Mouse (Mus musculus) CH12.LX (cell line): ENCODE measurements at regions not wholly inside any gene's neighbourhood (a gene's known extent, or its start where the extent isn't known, plus 50 kb on each side); places are given as distances from the start of the nearest gene placed in this dataset.

Source experiments
- DNase-seq: peaks from one replicate; pipeline ENCODE4 v3.0.0-alpha.2; 2013; ENCODE audit errors: extremely low read depth
- H3K27ac ChIP-seq: 2 replicates; pipeline ENCODE4 v1.5.1; 2012; ENCODE audit warnings: low read depth, mild to moderate bottlenecking, control low read depth, moderate library complexity; ENCODE audit not compliant: insufficient read depth
- H3K27me3 ChIP-seq: replicated peaks from 2 replicates; pipeline ENCODE3; 2012; ENCODE audit warnings: inconsistent platforms
- H3K36me3 ChIP-seq, 2 experiments: replicated peaks in 1 of 2; 2 replicates each; pipeline versions ENCODE3 to v1.6.1; 2012; ENCODE audit warnings: inconsistent platforms in 1 of 2, low read length in 1 of 2, mild to moderate bottlenecking in 1 of 2, mixed read lengths in 1 of 2, moderate library complexity in 1 of 2; ENCODE audit not compliant: control insufficient read depth in 1 of 2, insufficient read depth in 1 of 2
- H3K4me1 ChIP-seq, 2 experiments: 2 replicates each; pipeline ENCODE4 v1.6.1; 2012; ENCODE audit warnings: inconsistent platforms in 1 of 2, moderate library complexity in 1 of 2; ENCODE audit not compliant: insufficient read depth in 2 of 2, control insufficient read depth in 1 of 2
- H3K4me2 ChIP-seq: 2 replicates; pipeline ENCODE4 v1.6.1; 2012; ENCODE audit warnings: low read depth, mild to moderate bottlenecking, control low read depth; ENCODE audit not compliant: poor library complexity, insufficient read depth, severe bottlenecking
- H3K4me3 ChIP-seq, 3 experiments: fragments of 150-350 bp in 1 of 3; sonication (generic) in 1 of 3; replicated peaks in 1 of 3; 2 replicates each; pipeline versions ENCODE3 to v1.5.1; 2011 to 2012; ENCODE audit warnings: low read depth in 2 of 3, low read length in 2 of 3, mild to moderate bottlenecking in 2 of 3, moderate library complexity in 2 of 3, control low read depth in 1 of 3, improper control_type of control experiment in 1 of 3, inconsistent platforms in 1 of 3, mixed read lengths in 1 of 3; ENCODE audit not compliant: poor library complexity in 1 of 3
- H3K79me2 ChIP-seq: replicated peaks from 2 replicates; pipeline ENCODE4 v1.6.1; 2012; ENCODE audit warnings: mild to moderate bottlenecking, moderate library complexity; ENCODE audit not compliant: control insufficient read depth, poor library complexity, insufficient read depth, severe bottlenecking; ENCODE audit errors: extremely low read depth
- H3K9ac ChIP-seq: 2 replicates; pipeline ENCODE4 v1.6.1; 2012; ENCODE audit warnings: low read depth, mild to moderate bottlenecking, control low read depth, moderate library complexity; ENCODE audit not compliant: insufficient read depth
- H3K9me3 ChIP-seq: replicated peaks from 2 replicates; pipeline ENCODE3; 2012; ENCODE audit warnings: low read length, inconsistent platforms, mixed read lengths
- BHLHE40 ChIP-seq: IDR thresholded peaks from 2 replicates; pipeline ENCODE4 v1.6.1; 2011; ENCODE audit warnings: mild to moderate bottlenecking, low read depth, low read length, improper control_type of control experiment
- CHD1 ChIP-seq: IDR thresholded peaks from 2 replicates; pipeline ENCODE4 v1.6.1; 2012; ENCODE audit warnings: low read depth, low read length, improper control_type of control experiment, inconsistent platforms
- CHD2 ChIP-seq: IDR thresholded peaks from 2 replicates; pipeline ENCODE4 v1.6.1; 2011; ENCODE audit warnings: low read length, improper control_type of control experiment
- HCFC1 ChIP-seq: IDR thresholded peaks from 2 replicates; pipeline ENCODE4 v1.6.1; 2012; ENCODE audit warnings: low read depth, mild to moderate bottlenecking, inconsistent platforms, low read length, improper control_type of control experiment
- IRF4 ChIP-seq: IDR thresholded peaks from 2 replicates; pipeline ENCODE4 v1.6.1; 2014; ENCODE audit warnings: low read depth, mild to moderate bottlenecking, inconsistent platforms, low read length, improper control_type of control experiment
- MAFK ChIP-seq: IDR thresholded peaks from 2 replicates; pipeline ENCODE4 v1.6.1; 2011; ENCODE audit warnings: low read length, improper control_type of control experiment; ENCODE audit not compliant: insufficient replicate concordance
- MAX ChIP-seq: IDR thresholded peaks from 2 replicates; pipeline ENCODE4 v1.6.1; 2011; ENCODE audit warnings: low read length, improper control_type of control experiment
- MAZ ChIP-seq: IDR thresholded peaks from 2 replicates; pipeline ENCODE4 v1.6.1; 2012; ENCODE audit warnings: low read depth, mild to moderate bottlenecking, inconsistent platforms, low read length, improper control_type of control experiment, moderate library complexity
- MEF2A ChIP-seq: IDR thresholded peaks from 2 replicates; pipeline ENCODE4 v1.6.1; 2014; ENCODE audit warnings: low read depth, mild to moderate bottlenecking, inconsistent platforms, low read length, improper control_type of control experiment, borderline replicate concordance
- NELFE ChIP-seq: IDR thresholded peaks from 2 replicates; pipeline ENCODE4 v1.6.1; 2011; ENCODE audit warnings: low read depth, low read length, improper control_type of control experiment
- PAX5 ChIP-seq: IDR thresholded peaks from 2 replicates; pipeline ENCODE4 v1.6.1; 2012; ENCODE audit warnings: low read length, inconsistent platforms, mixed read lengths
- POLR2AphosphoS2 ChIP-seq: IDR thresholded peaks from 2 replicates; pipeline ENCODE4 v1.6.1; 2011; ENCODE audit warnings: low read depth, low read length, improper control_type of control experiment
- RAD21 ChIP-seq: IDR thresholded peaks from 2 replicates; pipeline ENCODE4 v1.6.1; 2011; ENCODE audit warnings: low read depth, mild to moderate bottlenecking, low read length, improper control_type of control experiment, moderate library complexity
- SIN3A ChIP-seq: IDR thresholded peaks from 2 replicates; pipeline ENCODE4 v1.6.1; 2012; ENCODE audit warnings: low read length, improper control_type of control experiment, inconsistent platforms
- USF2 ChIP-seq: conservative IDR thresholded peaks from 2 replicates; pipeline ENCODE4 v1.6.1; 2011; ENCODE audit warnings: low read depth, low read length, improper control_type of control experiment
- ZC3H11A ChIP-seq: IDR thresholded peaks from 2 replicates; pipeline ENCODE4 v1.6.1; 2012; ENCODE audit warnings: low read depth, mild to moderate bottlenecking, inconsistent platforms, low read length, improper control_type of control experiment
- ZMIZ1 ChIP-seq: IDR thresholded peaks from 2 replicates; pipeline ENCODE4 v1.6.1; 2012; ENCODE audit warnings: low read depth, mild to moderate bottlenecking, inconsistent platforms, low read length, improper control_type of control experiment
- dilution Hi-C: fragments of 300-500 bp; cut with MboI; formaldehyde crosslinking; loops from 2 replicates; pipeline ENCODE4 v1.14.3; 2020; ENCODE audit warnings: low sequenced_read_pairs; ENCODE audit not compliant: extremely low pct_unique_long_range_greater_than_20kb, extremely low pct_ligation_motif_present
- in situ Hi-C: fragments of 300-500 bp; cut with MboI; formaldehyde crosslinking; loops from 3 replicates; pipeline ENCODE4 v1.14.3; 2019; ENCODE audit warnings: low sequenced_read_pairs, low pct_ligation_motif_present, low pct_unique_long_range_greater_than_20kb, mixed read lengths

DNA sequence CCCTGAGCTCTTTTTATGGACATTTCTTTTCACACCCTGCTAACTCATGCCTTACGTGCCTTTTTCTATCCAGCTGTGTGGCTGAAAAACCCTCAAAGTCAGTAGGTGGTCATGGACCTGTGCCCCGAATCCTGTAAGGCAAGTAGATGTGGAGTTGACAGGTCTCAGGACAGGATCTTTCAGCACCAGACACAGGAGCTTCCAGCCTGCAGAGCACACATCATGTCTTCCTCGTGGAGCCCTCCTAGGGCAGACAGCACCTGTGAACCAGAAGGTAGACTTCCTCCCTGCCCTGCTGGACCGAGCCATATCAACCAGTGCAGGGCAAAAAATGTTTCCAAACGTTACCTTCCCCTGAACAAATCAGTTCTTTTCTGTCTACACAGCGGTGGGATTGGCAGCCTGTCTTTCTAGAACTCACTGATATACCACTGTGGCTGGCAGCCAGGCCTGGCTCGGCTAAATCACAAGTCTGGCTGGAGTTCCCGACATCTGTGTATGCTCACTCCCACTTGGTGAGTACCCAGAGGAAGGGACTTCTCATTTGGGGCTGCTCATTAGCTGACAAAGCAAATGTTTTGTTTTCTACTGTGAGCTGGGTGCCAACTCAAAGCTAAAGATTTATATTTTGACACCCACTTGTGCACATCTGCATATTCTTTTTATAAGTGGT is 336.0 kb downstream of the Foxa2 start:
- dilution Hi-C loops, result no loop called here
- H3K4me2 ChIP-seq, result no peak overlapping the region
- no peaks in the 10 kb centered on the region for H3K36me3 ChIP-seq
- no peaks in the 10 kb centered on the region for H3K27me3 ChIP-seq
- H3K9me3 ChIP-seq, result no peaks in the 10 kb centered on the region
- H3K27ac ChIP-seq, result no peak overlapping the region
- H3K4me1 ChIP-seq, result peaks cover 3 to 25% of the 10 kb centered on the region in 2 experiments
- H3K4me3 ChIP-seq, result no peak overlapping the region
- TF ChIP-seq NELFE (no peak), BHLHE40 (no peak), CHD2 (no peak), HCFC1 (no peak), MEF2A (no peak), PAX5 (no peak), MAX (no peak), SIN3A (no peak), USF2 (no peak), ZMIZ1 (no peak), ZC3H11A (no peak), MAZ (no peak)
- DNase-seq, result no peak
- no peak overlapping the region for H3K9ac ChIP-seq
- no peaks in the 10 kb centered on the region for H3K79me2 ChIP-seq
- in situ Hi-C loops, result no loop called here

DNA sequence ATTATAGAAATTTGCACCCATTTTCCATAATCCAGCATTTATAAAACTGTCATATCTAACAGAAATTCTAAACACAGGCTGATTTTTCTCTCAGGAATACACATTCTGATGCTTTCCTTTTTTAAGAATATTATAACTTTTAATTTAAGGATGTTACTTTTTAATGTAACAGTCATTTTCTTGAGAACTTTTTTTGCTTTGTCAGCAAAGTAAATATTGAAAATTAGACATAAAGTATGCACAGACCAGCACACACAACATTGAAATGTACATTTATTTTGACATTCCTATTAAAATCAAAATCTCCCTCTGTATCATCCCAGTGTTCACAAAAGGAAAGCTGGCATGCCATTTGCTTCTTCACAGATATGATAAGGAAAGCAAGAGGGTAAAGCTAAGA is 337.0 kb downstream of the Foxa2 start:
- no peak for DNase-seq
- no peak overlapping the region for H3K27ac ChIP-seq
- H3K4me2 ChIP-seq, result peak overlapping the region; percentile 90; the same call in 1 of the 2 replicates
- peaks cover 3 to 24% of the 10 kb centered on the region in 2 experiments for H3K4me1 ChIP-seq
- H3K27me3 ChIP-seq, result no peaks in the 10 kb centered on the region
- H3K36me3 ChIP-seq, result no peaks in the 10 kb centered on the region
- dilution Hi-C loops, result no loop called here
- TF ChIP-seq CHD2 (no peak), MAFK (peak; percentile 91), POLR2AphosphoS2 (no peak)
- no peak overlapping the region for H3K9ac ChIP-seq
- in situ Hi-C loops, result no loop called here
- no peaks in the 10 kb centered on the region for H3K9me3 ChIP-seq
- H3K4me3 ChIP-seq, result no peak overlapping the region
- H3K79me2 ChIP-seq, result no peaks in the 10 kb centered on the region

GRCm38 (mm10) chr2:147707156-147707555 is 339.6 kb downstream of the Foxa2 start:
- Histone ChIP-seq H3K4me2 (no peak overlapping the region), H3K79me2 (no peaks in the 10 kb centered on the region), H3K9ac (no peak overlapping the region), H3K4me1 (peaks cover 3 to 24% of the 10 kb centered on the region in 2 experiments), H3K27me3 (no peaks in the 10 kb centered on the region), H3K4me3 (no peak overlapping the region), H3K36me3 (no peaks in the 10 kb centered on the region), H3K9me3 (no peaks in the 10 kb centered on the region), H3K27ac (no peak overlapping the region)
- dilution Hi-C loops (no loop called here), in situ Hi-C loops (no loop called here)
- TF ChIP-seq IRF4 (0 out of 2 replicates have a peak, but pooled peaks have one; percentile 17), RAD21 (no peak), PAX5 (no peak), BHLHE40 (peak; percentile 50), CHD1 (no peak), ZC3H11A (no peak)
- DNase-seq, result no peak
